Mouse (Mus musculus) brain, embryonic 18.5 days (tissue): ENCODE results near the gene Ugt1a7c.

Experiments
- DNase-seq: peaks from one replicate; pipeline ENCODE4 v3.0.0-alpha.2; 2012; ENCODE audit warnings: low read depth, low spot score

The Ugt1a7c gene

GRCm38 (mm10) chr1:88260604-88261377 lies 165.9 kb downstream of the Ugt1a7c start:
- DNase-seq = no peak

- DNase-seq = no peak
Observed at GRCm38 (mm10) chr1:88261706-88262105, 166.8 kb downstream of the Ugt1a7c start.

GRCm38 (mm10) chr1:88262255-88262654 lies 167.4 kb downstream of the Ugt1a7c start:
- no peak for DNase-seq

- DNase-seq = no peak
Observed at GRCm38 (mm10) chr1:88262961-88263360, 168.1 kb downstream of the Ugt1a7c start.

- DNase-seq = no peak
Observed at GRCm38 (mm10) chr1:88263778-88264177, 168.9 kb downstream of the Ugt1a7c start.

GRCm38 (mm10) chr1:88264237-88264868 lies 169.5 kb downstream of the Ugt1a7c start:
- DNase-seq = no peak

- DNase-seq = no peak
Observed at GRCm38 (mm10) chr1:88264869-88265240, 170.0 kb downstream of the Ugt1a7c start.

- DNase-seq = no peak
Observed at GRCm38 (mm10) chr1:88266123-88266522, 171.3 kb downstream of the Ugt1a7c start.

- DNase-seq = no peak
Observed at GRCm38 (mm10) chr1:88267489-88267888, 172.6 kb downstream of the Ugt1a7c start.

- DNase-seq = no peak
Observed at GRCm38 (mm10) chr1:88268070-88268469, 173.2 kb downstream of the Ugt1a7c start.
